Mouse (Mus musculus) layer of hippocampus, postnatal 36 days (tissue): ENCODE measurements around the gene Plcl2. TPM values are rescaled to one million over a fixed set of nuclear protein-coding genes. Genes with fewer than 3 reads are reported as not detected.

Experiments used
- DNase-seq, 2 experiments: peaks; one replicate each; pipeline ENCODE4 v3.0.0; 2022
- total RNA-seq, 2 experiments: library from RNA; stranded (reverse); gene quantifications; 2 replicates each; pipeline ENCODE4 v1.2.3; 2021

Plcl2 gene
- 10 to 100 TPM; 60.0 to 63.7 TPM for total RNA-seq

GRCm38 (mm10) chr17:50509251-50510104 lies at the start of gene Plcl2:
Plcl2 (plus strand) TSS chr17:50509403.
- peak; percentile 56 to 60 for DNase-seq

DNA sequence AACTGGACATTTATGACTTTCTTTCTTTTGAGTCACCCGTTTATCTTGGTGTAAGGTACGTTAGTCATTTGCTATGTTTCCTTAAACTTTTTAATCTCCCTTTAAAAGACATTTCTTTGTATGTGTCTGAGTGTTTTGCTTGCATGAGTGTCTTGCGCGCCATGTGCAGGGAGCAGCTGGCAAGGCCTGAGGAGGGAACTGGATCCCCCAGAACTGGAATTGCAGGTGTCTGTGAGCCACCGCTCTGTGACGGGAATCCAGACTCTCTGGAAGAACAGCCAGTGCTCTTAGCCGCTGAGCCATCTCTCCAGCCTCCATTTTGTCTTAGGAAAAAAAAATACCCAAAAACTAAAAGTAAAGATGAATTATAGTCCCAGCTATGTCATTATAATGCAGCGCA lies 48.9 kb upstream of the Plcl2 start:
- no peak for DNase-seq

DNA sequence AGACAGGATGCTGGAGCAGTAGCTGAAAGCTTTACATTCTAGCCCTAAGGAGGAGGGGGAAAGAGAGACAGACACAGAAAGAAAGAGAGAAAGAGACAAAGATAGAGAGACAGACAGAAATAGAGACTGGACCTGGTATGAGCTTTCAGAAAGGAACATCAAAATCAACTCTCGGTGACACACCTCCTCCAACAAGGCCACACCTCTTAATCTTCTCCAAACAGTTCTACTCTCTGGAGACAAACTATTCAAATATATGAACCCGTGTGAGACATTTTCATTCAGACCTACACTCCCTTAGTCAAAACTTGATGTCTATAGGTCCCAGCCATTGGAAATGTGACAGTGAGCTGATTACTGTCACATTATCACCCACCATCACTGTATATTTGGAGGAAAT lies 41.8 kb upstream of the Plcl2 start:
- DNase-seq, result no peak

DNA sequence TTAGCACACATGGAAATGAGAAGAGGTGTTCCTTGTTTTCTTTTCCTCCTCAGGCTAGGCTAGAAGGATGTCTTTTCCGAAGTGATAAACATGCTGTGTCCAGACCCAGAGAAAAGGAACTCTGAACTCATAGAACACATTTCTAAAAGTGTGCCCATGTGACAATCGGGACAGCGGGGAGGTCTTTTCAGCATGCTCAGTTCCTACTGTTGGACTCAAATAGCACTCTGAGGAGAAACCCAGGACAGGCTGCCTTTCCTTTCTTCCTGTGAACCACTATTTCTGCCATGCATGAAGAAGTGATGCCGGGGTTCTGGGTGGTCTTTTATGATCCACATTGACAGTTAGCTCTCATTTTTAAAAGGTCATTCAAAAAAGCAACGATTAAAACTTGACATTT lies 40.1 kb upstream of the Plcl2 start:
- no peak for DNase-seq

DNA sequence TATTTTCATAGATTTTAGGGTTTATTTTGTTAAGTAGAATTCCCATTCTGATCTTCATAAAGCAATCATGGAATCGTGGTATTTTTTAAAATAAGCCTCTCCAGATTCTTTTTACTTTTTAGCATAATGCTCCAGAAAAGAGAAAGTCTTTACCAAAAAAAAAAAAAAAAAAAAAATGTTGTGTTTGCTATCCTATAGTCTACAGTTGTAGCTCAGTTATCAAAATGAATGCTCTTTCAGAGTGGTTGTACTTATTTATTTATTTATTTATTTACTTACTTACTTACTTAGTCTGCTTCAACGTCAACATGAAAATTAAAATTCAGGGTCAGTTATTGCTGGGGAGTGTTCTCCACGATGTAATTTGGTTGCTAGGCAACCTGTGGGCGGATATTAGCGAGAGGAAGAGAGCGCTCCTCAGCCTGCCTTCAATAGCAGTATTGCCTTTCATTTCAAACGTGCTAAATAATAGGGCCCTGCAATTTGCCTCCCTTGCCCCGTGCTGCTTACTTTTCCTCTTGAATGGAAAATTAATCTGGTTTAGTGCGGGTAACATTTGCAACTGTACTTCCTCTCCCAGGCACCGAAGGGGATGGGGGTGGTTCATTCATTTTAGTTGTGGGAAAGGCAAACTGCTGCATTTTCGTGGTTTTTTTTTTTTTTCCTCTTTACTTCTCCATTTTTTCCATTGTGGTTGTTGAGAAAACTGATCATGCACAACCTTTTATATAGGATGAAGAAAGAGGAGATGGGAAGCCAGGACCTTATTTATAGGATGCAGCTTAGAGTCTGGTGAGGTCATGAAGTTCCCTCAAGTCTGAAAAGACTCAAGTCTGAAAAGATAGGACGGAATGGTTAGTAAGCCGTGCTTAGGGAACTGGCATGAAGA lies 39.4 kb upstream of the Plcl2 start:
- peak; percentile 44 to 55 for DNase-seq

- peak; percentile 19 to 21 for DNase-seq
Measured at GRCm38 (mm10) chr17:50470432-50471078, 38.6 kb upstream of the Plcl2 start.

DNA sequence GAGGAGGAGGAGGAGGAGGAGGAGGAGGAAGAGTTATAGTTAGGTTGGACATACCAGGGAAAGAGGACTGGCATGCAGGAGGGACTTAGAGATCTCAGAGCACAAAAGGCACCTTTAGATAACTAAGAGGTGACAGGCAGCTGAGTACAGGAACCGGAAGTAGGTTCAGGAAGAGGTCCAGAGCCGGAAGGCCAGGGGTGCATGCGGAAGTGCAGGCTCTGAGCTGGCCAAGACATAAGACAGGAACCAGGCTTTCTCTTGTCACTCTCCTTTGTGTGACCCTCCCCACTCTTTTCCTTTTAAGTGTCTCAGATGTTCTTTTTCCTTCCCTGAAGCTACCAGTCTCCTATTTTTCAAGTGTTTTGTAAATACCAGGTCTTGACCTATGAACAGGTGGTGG lies 38.0 kb upstream of the Plcl2 start:
- no peak for DNase-seq

DNA sequence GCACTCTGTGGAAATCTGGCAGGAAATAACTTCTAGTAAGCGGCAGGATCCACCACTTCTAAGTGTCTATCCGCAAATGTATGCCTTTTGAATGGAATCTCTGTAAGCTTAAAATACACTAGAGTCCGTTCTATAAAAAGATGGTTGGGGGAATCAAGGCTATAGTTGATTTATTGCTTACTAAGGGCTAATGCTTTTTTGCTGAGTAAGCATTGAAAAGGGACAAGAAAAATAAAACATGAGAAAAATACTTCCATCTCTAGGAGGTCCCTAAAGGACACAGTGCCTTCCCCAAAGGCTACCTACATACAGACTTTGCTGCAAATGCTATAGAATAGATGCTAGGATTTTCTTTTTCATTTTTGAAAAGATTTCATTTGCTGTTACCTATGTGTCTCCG lies 31.9 kb upstream of the Plcl2 start:
- DNase-seq, result no peak

DNA sequence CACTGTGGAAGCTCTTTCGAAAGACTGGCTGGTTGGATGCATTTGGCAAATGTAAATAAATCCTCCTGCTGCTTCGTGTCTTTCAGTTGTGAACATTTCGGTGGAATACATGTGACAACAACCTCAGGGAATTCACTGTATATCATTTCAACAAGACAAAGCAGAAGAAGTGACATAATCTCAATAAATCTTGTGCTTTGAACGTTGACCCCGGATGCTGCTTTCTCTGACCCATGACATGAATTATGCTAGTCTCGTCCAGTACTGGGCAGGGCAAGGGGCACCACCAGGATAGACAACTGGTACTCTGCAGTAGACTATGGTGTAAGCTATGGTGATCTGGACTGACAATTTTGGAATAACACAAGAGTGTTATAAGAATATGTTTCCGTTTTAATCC lies 28.3 kb upstream of the Plcl2 start:
- no peak for DNase-seq

DNA sequence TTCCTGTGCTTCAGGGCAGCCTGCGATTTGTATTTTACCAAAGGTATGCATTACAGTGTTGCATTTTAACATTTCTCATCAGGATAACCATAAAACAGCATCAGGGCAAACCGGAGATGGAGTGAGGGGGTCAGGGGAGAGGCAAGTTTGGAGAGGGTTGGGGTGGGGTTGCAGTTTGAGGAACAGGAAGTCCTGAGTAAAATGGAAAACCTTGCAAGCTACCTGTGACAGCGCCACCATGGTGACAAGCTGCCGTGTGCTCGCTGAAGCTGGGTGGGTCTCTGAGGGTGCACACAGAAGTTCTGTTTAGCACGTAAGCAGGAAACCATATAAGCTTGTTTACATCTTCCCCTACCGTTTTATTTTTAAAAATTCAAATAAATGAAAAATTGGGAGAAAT lies 25.5 kb upstream of the Plcl2 start:
- no peak for DNase-seq

GRCm38 (mm10) chr17:50484981-50485380 lies 24.2 kb upstream of the Plcl2 start:
- DNase-seq, result no peak

DNA sequence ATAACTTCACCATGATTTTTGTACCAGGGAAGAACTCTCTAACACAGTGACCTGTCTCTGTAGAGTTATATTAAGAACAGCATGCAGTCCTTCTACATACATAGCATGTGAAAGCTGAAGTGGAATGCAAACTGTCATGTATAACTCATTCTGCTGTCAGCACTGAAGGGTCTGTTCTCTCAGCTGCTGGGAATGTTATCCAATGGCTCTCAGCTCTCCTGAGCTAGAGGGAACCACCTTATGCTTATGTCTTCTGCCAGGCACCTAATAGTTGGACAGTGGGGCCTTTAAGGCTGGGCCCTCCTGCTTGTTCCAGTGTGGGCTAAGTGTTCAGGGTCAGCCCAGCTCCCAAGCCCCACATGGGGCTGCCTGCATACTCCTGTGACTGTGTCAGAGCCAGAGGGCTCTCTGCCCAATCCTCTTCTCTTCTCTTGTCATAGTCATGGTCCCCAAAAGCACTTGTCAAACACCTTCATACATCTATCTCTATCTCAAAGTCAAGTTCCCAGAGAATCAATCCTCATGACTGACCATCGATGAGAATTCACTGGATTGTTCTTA lies 22.1 kb upstream of the Plcl2 start:
- DNase-seq, result no peak

DNA sequence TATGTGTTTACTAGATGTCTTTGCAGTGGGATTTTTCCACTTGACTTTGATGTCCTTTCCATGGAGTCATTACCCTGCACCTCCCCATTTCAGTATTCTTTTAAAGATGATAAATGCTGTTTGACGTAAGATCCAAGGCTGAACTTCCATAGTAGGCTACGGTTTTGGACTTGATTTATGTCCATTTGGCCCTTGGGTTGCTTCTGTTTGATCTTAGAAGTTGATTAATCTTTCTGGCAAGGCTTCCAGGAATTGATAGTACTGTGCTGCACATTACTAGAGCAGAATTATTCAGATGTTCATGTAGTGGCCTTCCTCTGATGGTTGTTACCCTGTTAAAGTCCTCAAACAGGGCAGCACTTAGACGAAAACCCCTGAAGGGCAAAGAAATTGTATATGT lies 21.5 kb upstream of the Plcl2 start:
- DNase-seq, result no peak

DNA sequence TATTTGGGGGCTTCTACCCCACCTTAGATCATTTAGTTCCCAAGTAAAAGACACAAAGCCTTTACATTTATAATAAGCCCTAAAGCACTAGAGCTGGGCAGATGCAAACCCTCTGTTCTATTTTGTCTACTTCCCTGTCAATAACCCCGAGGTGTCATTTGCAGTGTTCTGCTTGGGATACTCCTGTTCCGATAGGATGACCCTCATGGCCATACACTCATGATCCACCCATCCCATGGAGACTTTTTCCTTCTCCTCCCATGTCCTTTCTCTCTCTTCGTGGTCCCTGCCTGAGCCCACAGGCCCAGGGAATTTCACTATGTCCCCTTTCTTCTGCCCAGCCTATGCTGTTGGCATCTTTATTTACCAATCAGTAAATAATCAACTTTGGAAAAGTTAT lies 20.8 kb upstream of the Plcl2 start:
- no peak for DNase-seq

DNA sequence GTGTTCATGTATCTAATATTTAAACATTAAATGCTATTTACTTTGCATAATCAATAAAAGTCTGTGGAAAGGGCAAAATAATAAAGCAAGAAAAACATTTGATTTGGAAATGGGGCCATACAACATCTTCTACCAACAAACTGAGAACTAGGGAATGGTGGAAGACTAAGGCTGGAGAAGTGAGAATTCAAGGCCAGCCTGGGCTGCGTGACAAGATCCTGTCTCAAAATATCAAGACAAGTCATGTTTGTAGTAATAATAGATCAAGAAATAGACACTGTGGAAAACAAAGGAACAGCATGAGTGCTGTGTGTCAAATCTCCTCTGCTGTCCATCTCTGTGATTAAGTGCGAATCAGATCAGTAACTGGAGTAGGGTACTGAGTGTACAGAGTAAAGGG lies 20.3 kb upstream of the Plcl2 start:
- no peak for DNase-seq

- no peak for DNase-seq
Measured at GRCm38 (mm10) chr17:50490644-50491430, 18.4 kb upstream of the Plcl2 start.

DNA sequence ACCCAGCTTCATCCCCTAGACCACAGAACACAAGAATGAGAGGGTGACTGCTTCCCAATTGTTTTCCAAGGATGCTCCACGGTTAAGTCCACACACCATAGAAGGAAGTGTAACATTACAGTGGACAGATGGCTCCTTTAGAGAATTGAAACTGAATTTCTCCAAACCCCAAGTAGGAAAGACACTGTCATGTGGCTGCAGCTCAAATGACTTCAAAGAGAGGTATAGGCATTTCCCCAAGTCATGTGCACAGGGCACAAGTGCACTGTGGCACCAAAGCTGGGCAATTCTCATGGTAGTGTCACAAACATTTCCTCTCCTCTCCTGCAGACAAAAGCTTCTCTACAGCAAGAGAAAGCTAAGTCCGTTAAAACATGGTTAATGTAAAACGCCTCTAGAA lies 17.7 kb upstream of the Plcl2 start:
- no peak for DNase-seq

DNA sequence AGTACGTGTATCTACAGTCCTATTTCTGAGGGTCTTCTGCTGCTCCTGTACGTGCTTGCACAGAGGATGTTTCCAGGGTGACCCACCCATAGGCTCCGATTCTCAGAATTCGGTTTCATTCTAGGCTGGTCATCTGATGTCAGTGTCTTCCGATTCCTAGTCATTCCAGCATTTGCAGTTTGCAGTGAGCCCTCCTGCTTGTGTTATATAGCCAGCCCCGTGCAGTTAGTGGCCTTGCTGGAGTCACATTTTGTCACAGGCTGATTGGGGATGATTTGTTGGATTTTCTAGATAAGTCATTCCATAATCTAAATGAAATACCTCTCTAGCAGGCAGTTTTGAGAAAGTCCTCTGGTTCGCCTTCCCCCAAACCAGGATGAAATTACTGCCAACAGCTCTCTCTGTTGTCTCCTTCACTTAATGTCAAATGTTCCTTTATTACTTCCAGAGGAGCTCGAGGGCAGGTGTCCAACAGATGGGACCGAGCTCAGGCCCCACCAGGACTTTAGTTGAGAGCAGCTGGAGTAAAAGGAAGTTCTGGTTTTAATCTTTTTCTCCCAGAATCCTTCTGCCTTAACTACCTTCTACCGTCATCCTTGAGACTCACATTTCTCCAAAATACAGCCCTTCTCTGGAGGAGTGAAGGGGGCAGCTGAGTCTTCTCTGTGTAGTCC lies 13.8 kb upstream of the Plcl2 start:
- DNase-seq, result no peak

DNA sequence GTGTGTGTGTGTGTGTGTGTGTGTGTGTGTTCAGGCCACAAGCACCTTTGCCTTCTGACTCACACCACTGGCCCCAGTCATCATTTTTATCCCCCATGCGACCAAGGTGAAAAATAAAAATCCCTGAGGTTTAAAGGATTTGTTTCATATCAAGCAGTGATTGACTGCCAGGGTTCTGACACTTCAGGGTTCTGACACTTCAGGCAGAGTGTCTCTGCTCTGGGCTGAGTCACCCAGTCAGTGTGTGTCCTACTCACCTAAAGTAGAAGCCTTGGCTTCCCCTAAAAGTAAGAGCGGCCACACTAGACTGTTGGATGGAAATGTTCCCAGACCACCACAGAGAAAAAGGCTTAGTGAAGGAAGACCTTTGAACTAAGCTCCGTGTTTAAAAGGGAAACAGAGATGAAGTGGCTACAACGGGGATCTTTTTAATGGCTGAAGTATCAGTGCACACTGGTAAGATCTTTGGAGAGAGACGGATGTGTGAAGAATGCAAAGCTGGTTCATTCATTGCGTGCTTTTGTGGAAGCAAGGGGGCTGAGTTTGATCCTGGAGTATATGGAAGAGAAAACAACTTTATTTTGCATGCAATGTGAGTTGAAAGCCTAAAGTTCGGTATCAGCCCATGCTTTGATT lies 11.0 kb upstream of the Plcl2 start:
- no peak for DNase-seq

DNA sequence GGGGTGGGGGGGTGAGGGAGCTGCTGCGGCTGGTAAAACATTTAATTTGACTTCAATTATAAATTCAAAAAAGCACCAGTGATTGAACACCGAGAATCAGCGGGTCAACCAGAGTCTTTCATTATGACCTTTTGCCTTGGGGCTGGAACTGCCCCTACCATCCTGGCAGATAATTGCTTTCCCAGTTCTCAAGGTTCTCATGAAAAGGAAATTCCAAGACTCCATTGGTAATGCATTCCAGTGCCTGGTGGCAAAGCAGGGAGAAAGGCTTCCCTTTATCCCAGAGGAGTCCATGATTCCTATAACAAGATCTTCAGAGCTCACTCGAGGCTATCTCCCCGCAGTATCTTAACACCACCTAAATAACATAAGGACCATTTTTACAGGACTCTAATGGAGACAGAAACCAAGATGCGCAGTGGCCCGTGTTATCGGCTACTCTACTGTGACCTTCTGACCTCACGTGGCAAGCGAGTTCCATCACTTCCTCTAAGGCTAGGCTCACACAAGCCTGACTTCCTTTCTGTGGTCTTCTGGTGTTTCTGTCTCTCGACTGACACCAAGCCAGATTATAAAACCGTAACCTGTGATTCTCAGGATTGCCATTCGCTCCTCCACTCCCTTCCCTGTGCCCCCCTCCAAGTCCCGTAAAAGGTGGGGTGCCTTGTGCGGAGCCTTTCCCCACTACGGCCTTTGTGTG lies 10.0 kb upstream of the Plcl2 start:
- no peak for DNase-seq
